Mouse (Mus musculus): ENCODE measurements around the gene A930017K11Rik.
A peak's percentile ranks its signal among the peaks of the same experiment; 100 is the strongest.

Gene A930017K11Rik

DNA sequence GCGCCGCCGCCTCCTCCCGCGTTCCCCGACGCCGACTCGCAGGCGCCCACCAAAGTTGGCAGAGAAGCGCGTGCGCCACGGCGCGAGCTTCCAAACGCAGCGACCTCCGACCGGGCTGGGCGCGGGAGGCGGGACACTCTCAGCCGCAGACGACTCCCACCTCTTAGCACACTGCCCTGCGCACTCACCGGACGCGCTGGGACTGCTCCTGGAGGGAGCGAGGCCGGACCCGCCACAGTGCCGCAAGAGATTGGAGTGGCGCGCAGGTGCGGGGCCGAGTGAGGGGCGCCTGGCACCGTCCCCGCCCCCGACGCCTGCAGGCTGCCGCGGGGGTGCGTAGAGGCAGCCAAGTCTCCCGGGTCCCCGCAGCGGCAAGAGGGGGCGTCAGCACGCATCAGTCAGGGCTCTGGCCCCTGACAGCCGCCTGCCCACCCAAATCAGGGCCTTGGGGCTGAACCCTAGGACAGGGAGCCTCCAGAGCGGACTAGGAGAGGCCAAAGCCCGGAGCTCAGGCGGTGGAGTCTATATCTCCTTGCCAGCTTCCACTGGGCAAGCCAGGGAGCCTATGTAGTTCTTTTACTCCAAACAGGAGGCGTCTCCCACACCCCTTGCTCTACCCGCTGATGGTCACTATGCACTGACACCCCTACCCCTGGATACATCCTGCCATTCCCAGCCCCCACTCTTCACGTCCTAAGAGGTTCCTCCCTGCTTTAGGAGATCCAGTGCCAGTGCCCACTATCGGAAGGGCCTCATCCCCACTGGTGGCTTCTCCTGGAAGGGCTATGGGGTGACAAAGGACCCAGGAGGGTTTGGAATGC lies at the start of gene A930017K11Rik:
Gene A930017K11Rik (minus strand): TSS at position 763 of the 821 bp plus-strand sequence.
- DNase-seq = no peak

DNA sequence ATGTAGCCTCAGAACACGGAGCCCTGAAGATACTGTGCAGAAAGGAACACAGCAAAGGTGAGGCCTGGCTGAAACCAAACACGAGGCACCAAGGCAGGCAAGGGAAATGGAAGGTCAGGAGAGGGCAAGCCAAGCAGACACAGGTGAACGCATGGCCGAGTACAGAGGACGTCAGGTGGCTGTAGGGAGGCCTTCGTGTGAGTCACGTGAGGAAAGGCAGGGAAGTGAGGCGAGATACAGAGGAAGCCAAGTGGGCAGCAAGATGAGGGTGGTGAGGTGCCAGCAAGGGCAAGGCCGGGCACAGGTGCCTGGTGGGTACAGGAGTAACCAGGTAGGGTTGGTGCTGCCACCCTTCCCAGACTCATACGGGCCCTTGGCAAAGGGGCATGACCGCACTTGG lies 46.1 kb upstream of the A930017K11Rik start:
- no peak for DNase-seq

DNA sequence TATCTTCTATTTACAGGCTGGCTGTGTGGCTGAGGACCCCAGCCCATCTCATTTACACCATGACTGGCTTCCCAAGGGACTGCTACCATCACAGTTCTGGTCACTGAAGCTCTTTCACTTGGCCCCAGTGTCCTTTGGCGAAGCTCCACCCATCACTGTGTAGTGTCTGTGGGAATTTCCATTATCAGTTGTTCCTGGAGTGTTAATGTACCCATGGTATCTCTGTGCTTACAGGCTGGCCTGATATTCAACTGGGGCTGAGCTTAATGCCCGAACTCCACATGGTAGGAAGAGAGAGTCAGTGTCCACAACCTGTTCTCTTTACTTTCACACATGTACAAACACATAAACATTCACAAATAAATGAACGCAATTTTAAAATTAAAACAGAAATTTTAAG lies 41.1 kb upstream of the A930017K11Rik start:
- no peak for DNase-seq

DNA sequence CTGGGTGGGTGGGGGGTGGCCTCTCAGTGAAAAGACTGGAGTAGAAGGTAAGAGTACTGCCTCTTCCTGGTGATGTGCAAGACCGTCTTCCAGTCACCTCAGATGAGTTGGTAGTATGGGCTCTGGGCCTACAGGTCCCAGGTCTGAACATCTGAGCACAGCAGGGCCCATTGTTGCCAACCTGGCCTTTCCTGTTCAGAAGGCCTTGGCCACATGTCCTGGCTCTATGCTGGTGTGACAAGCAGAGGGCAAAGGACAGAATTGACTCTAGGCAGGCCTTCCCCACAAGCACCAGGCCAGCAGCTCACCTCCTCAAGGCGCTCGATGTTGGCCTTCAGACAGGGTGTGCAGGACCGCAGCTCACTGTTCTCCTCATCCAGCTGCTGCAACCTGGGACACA lies 39.9 kb upstream of the A930017K11Rik start:
- no peak for DNase-seq

GRCm38 (mm10) chr17:25990331-25990730 lies 38.0 kb upstream of the A930017K11Rik start:
- DNase-seq = no peak

DNA sequence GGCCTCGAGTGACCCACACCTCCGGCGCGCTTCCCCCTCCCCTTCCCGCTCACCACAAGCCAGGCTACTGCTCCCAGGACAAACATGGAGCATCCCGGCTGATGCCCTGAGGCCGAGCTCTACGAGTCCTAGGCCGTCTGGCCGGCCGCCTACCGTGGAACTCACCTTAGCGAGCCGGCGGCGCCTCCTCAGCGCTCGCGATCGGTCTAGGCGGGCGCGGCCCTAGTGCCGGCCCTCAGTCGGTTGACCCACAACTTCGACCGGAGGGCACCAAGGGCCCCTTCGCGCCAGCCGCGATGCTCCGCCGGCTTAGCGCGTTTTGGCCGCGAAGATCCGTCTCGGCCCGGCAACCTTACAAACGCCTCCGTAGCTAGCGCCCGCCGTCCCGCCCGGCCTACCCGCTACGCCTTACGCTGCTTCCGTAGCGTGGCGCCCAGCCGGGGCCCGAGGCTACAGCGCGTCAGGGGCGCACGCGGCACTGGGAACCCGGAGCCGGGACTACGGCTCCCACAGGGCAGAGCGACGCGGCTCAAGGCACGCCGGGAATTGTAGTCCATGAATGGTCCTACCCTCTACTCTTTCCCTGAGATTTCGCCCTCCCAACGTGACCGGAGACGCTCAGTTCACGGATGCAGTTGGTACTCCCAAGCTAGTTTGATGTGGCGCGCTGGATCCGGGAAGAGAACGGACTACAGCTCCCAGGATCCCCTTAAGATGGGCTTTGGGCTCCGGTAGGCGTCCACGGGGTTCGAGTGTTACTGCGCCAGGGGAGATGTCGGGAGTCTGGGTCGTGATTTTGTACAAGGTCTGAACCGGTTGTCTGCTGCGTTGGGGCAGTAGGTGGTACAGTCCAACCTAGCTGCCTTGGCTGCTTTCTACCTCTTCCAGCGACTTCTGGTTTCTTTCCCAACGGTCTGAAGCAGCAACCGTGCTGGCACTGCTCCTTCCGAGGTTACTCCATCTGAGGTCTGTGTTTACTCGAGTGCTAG lies 33.2 kb upstream of the A930017K11Rik start, which contains the start of gene Capn15:
Gene Capn15 (minus strand): TSS at position 491 of the 989 bp plus-strand sequence.
- peak; percentile 97 for DNase-seq

GRCm38 (mm10) chr17:25984556-25985305 lies 32.4 kb upstream of the A930017K11Rik start:
- DNase-seq = no peak

DNA sequence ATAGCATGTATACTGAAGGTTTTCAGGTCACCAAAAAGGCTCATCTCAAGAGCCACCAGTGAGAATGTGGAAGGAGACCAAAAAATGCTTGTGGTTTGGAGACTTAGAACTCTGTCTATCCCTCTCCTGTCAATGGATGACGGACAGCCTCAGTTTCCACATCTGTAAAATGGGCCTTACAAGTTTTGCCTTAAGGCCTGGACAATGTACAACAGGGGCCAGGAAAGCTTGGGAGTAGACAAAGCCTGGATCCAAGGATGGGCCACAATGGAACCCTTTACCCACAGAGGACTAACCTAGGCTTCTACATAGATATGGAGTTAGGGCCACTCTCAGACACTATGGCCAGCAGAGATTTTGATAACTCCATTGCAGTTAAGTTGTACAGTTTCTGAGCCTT lies 31.7 kb upstream of the A930017K11Rik start:
- DNase-seq = no peak

DNA sequence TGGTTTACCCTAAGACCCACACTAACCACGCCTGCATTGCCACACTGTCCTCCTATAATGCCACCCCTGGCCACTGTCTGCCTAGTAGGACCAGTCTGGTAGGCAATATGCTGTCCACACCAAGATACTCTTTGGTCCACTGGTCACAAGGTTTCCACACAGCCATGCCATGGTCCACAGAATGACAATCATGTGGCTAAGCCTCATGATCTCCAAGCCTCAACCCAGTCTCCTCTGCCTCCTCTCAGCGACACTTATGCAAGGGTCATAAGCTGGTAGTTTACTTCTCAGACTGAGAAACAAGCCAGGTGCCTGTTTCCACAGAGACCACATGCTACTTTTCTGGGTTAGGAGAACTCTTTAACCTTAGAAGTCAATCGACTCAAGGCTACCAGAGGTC lies 30.5 kb upstream of the A930017K11Rik start:
- DNase-seq = no peak

DNA sequence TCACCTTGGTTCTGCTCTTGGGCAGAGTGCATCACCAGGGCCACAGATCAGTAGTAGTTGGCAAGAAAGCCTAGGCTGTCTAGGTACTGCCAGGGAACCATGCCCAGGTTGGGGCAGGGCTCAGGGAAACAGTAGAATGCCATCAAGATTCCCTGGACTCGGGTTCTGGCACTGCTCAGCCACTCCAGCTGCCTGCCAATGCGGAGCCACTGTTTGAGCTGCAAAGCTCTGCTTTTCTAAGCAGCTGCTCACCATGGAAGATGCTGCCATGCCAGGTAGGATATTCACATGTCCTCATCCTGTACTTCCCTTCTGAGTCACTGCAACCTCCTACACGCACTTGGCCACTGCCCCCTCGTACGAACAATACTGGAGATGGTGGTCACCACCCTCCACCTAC lies 28.5 kb upstream of the A930017K11Rik start:
- no peak for DNase-seq

- DNase-seq = no peak
Measured at GRCm38 (mm10) chr17:25979829-25980738, 27.7 kb upstream of the A930017K11Rik start.

- DNase-seq = no peak
Measured at GRCm38 (mm10) chr17:25970954-25971707, 18.8 kb upstream of the A930017K11Rik start.

- no peak for DNase-seq
Measured at GRCm38 (mm10) chr17:25970448-25970847, 18.1 kb upstream of the A930017K11Rik start.

- DNase-seq = no peak
Measured at GRCm38 (mm10) chr17:25968176-25968575, 15.8 kb upstream of the A930017K11Rik start.

- DNase-seq = no peak
Measured at GRCm38 (mm10) chr17:25967652-25968051, 15.3 kb upstream of the A930017K11Rik start.

DNA sequence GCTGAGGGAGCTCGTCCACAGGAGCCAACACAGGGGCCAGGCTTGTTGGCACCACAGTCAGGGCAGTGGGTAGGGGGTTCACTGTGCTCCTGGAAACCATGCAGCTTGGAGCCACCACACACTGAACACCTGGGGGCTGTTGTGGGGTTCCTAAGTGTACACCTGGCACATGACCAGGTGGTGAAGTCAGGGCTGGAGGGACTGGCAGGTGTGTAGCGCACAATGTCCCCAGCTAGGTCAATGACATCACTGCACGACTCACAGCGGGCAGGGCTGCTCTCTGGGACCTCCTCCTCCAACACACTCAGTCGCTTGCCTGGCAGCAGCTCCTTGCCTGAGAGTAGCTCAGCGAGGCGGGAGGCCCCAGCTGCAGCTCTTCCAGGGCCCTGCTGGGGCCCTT lies 11.9 kb upstream of the A930017K11Rik start:
- no peak for DNase-seq

DNA sequence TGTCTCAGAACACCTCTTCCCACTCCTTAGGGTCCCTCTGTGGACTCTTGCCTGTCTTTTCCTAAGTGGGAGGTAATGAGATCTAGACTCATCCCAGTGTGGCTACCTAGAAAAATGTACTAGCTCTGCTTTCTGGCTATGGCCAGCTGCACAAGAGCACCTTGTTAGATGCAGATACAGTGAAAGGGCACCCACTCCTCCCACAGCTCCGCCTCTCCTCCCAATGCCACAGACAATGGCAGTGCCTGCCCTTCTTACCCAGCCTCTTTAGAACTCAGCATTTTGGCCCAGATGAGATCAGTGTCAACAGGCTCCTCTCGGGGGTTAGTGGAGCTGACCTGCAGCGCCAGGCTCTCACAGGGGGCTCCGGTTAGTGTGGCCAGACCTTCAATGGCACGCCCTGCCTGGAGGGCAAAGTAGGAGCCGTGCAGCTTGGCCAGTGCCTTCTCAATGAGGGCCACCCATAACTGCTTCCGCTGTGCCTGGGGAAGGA lies 10.1 kb upstream of the A930017K11Rik start:
- DNase-seq = no peak

DNA sequence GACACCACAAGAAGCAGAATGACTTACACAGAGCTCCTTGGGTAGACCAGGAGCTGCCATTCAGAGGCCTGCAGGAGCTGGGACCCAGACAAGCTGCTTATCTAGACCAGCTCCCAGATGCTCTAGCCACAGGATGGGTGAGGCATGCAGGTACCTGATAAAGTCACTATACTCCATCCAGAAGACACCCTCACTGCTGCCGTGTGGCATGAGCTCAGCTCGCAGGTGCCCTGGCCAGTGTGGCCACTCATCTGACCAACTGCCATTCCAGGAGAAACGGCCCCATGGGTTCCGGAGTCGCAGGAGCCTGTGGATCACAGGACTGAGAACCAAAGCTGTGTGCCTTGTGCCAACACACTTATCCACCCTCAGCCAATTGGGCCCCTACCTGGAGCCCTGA lies 9.2 kb upstream of the A930017K11Rik start:
- no peak for DNase-seq

GRCm38 (mm10) chr17:25959630-25960467 lies 7.5 kb upstream of the A930017K11Rik start:
- no peak for DNase-seq

Data from layer of hippocampus, adult 9-11 months (tissue).